Comparison of ENCODE assay signal across 14 mouse cellular contexts in genomic region chr17:13584394-13584793, GRCm38 (mm10).
DNase-seq lines count a peak whose midpoint lies in the region; ATAC-seq and TF ChIP-seq lines count a peak whose summit lies in the region.
"Had no signal": no experiment of that assay in that cellular context is flagged by ENCODE, and none has a peak within 500 bp of the region (broad histone marks: within the 10 kb centered on the region; RNA-seq: fewer than 3 reads in every experiment).

No protein-coding gene starts in this region.

- no peak overlapping the region for H3K4me3 ChIP-seq in midbrain, embryonic 12.5 days
- no peak overlapping the region for H3K4me3 ChIP-seq in midbrain, embryonic 10.5 days
- H3K4me3 ChIP-seq in forebrain, embryonic 13.5 days: no peak overlapping the region
- no peak overlapping the region for H3K4me3 ChIP-seq in hindbrain, postnatal 0 days (ENCODE audit: low read length)
- H3K4me3 ChIP-seq: liver, embryonic 15.5 days had no signal

- TF ChIP-seq CTCF in hindbrain, postnatal 0 days (IDR thresholded peaks at IDR 0.05; ENCODE audit: low read depth): no peak

- DNase-seq in cerebellum, adult 8-10 months: peak; percentile 15
- no peak for DNase-seq in cerebellum, adult 11-12 months
- DNase-seq in midbrain, embryonic 10.5 days (ENCODE audit: low spot score): no peak
- DNase-seq in hindbrain, postnatal 0 days (ENCODE audit: low spot score): no peak
- no peak for DNase-seq in ovary, postnatal 10 days (ENCODE audit: low spot score)
- DNase-seq in natural killer cell, adult 2 months (ENCODE audit: low spot score in 2 of 2): no peak
- DNase-seq: gastrocnemius, postnatal 10 days; kidney, adult 2 months; kidney, postnatal 14 days; lung, postnatal 36 days; thymus, postnatal 4 days had no signal

- no peaks in the 10 kb centered on the region for H3K9me3 ChIP-seq in midbrain, embryonic 12.5 days
- H3K9me3 ChIP-seq in midbrain, embryonic 10.5 days (replicated peaks): no peaks in the 10 kb centered on the region
- H3K9me3 ChIP-seq in forebrain, embryonic 13.5 days (replicated peaks): no peaks in the 10 kb centered on the region
- no peaks in the 10 kb centered on the region for H3K9me3 ChIP-seq in hindbrain, postnatal 0 days (ENCODE audit: low read length)

- H3K9ac ChIP-seq in midbrain, embryonic 12.5 days (replicated peaks): no peak overlapping the region
- H3K9ac ChIP-seq in forebrain, embryonic 13.5 days: no peak overlapping the region
- H3K9ac ChIP-seq in hindbrain, postnatal 0 days (replicated peaks; ENCODE audit: low read length): no peak overlapping the region
- H3K9ac ChIP-seq: liver, embryonic 15.5 days had no signal

- H3K27ac ChIP-seq in midbrain, embryonic 12.5 days (replicated peaks): peak overlapping the region; percentile 54
- H3K27ac ChIP-seq in midbrain, embryonic 10.5 days (replicated peaks): no peak overlapping the region
- H3K27ac ChIP-seq in forebrain, embryonic 13.5 days: peak overlapping the region; percentile 83
- peak overlapping the region; percentile 46 for H3K27ac ChIP-seq in hindbrain, postnatal 0 days
- H3K27ac ChIP-seq: liver, embryonic 15.5 days had no signal

- no peak for ATAC-seq in midbrain, embryonic 12.5 days (ENCODE audit: low FRiP score, low read depth)
- ATAC-seq in forebrain, embryonic 13.5 days: peak; percentile 39
- ATAC-seq in hindbrain, postnatal 0 days: peak; percentile 43

- 73% methylated on average over 4 of the region's 4 CpGs for WGBS in midbrain, embryonic 12.5 days
- 79% methylated on average over 4 of the region's 4 CpGs for WGBS in midbrain, embryonic 10.5 days
- WGBS in forebrain, embryonic 13.5 days: 66% methylated on average over 4 of the region's 4 CpGs
- 49% methylated on average over 4 of the region's 4 CpGs for WGBS in hindbrain, postnatal 0 days

- H3K36me3 ChIP-seq in midbrain, embryonic 12.5 days: no peaks in the 10 kb centered on the region
- H3K36me3 ChIP-seq in midbrain, embryonic 10.5 days: no peaks in the 10 kb centered on the region
- H3K36me3 ChIP-seq in forebrain, embryonic 13.5 days (ENCODE audit: poor library complexity, severe bottlenecking): no peaks in the 10 kb centered on the region
- no peaks in the 10 kb centered on the region for H3K36me3 ChIP-seq in hindbrain, postnatal 0 days (ENCODE audit: insufficient read depth, low read length)
- H3K36me3 ChIP-seq: liver, embryonic 15.5 days had no signal

- H3K4me1 ChIP-seq in midbrain, embryonic 12.5 days: peaks cover 17% of the 10 kb centered on the region
- H3K4me1 ChIP-seq in midbrain, embryonic 10.5 days: peaks cover 6% of the 10 kb centered on the region; the same call in 1 of the 2 replicates
- H3K4me1 ChIP-seq in forebrain, embryonic 13.5 days: peaks cover 28% of the 10 kb centered on the region
- H3K4me1 ChIP-seq in hindbrain, postnatal 0 days (ENCODE audit: insufficient read depth, low read length): no peaks in the 10 kb centered on the region
- H3K4me1 ChIP-seq: liver, embryonic 15.5 days had no signal

- H3K4me2 ChIP-seq in midbrain, embryonic 12.5 days (replicated peaks): no peak overlapping the region
- H3K4me2 ChIP-seq in forebrain, embryonic 13.5 days: no peak overlapping the region
- no peak overlapping the region for H3K4me2 ChIP-seq in hindbrain, postnatal 0 days (ENCODE audit: low read depth, low read length)
- H3K4me2 ChIP-seq: liver, embryonic 15.5 days had no signal

- H3K27me3 ChIP-seq in midbrain, embryonic 12.5 days: no peaks in the 10 kb centered on the region
- H3K27me3 ChIP-seq in midbrain, embryonic 10.5 days (ENCODE audit: low read depth, poor library complexity, severe bottlenecking): no peaks in the 10 kb centered on the region
- no peaks in the 10 kb centered on the region for H3K27me3 ChIP-seq in forebrain, embryonic 13.5 days
- no peaks in the 10 kb centered on the region for H3K27me3 ChIP-seq in hindbrain, postnatal 0 days (ENCODE audit: insufficient read depth, low read length)
- H3K27me3 ChIP-seq: liver, embryonic 15.5 days had no signal
